Mouse (Mus musculus) olfactory bulb, adult 2 months (tissue): ENCODE results near the gene Kirrel2.

Experiments
- CTCF ChIP-seq: fragments of 200-500 bp; IDR thresholded peaks from 2 replicates; pipeline ENCODE4 v1.5.1; 2012; ENCODE audit warnings: low read depth, mild to moderate bottlenecking, low read length, moderate library complexity; ENCODE audit not compliant: insufficient read depth
- POLR2A ChIP-seq: fragments of 200-500 bp; IDR thresholded peaks from 2 replicates; pipeline ENCODE4 v1.6.1; 2012; ENCODE audit warnings: mild to moderate bottlenecking, low read depth, low read length, moderate library complexity; ENCODE audit not compliant: insufficient read depth

DNA sequence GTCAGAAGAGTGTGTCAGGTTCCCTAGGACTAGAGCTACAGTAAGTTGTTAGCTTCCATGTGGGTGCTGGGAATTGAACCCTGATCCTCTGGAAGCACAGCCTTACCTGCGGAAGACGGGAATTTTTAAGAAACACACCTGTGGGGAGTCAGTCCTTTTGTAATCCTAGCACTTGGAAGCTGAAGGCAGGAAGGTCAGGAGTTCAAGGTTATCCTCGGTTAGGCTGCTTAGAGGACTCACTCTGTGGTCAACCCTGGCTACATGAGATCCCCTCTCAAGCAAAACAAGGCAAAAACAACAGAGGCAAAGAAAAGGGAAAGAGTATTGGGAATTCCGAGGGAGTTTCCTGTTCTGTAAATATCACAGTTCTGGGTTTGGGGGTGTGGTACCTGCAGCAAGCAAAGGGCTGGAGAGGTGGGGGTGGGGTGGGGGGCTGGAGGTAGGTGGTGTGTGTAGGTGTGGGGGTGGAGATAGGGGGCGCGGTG is 7.4 kb upstream of the Kirrel2 start:
- TF ChIP-seq CTCF (no peak), POLR2A (no peak)
